Mouse (Mus musculus) bone marrow, adult 2 months (tissue): Measurements from ENCODE around the gene Med29. TPM values are rescaled to one million over a fixed set of nuclear protein-coding genes. Genes with fewer than 3 reads are reported as not detected.

Experiments used
- H3K27ac ChIP-seq: fragments of 200-500 bp; 2 replicates; pipeline ENCODE4 v1.5.1; 2012; ENCODE audit warnings: low read depth, mild to moderate bottlenecking, control low read depth, inconsistent platforms, low read length; ENCODE audit not compliant: control insufficient read depth, poor library complexity, insufficient read depth
- H3K4me1 ChIP-seq: fragments of 200-500 bp; 2 replicates; pipeline ENCODE4 v1.6.1; 2011; ENCODE audit warnings: low read length; ENCODE audit not compliant: control insufficient read depth, insufficient read depth
- H3K4me3 ChIP-seq: fragments of 200-500 bp; replicated peaks from 2 replicates; pipeline ENCODE3; 2011; ENCODE audit warnings: mild to moderate bottlenecking, low read depth, low read length, control low read depth; ENCODE audit not compliant: control insufficient read depth
- CTCF ChIP-seq: fragments of 200-500 bp; IDR thresholded peaks from 2 replicates; pipeline ENCODE4 v1.5.1; 2011; ENCODE audit warnings: low read length, control low read depth; ENCODE audit not compliant: control insufficient read depth, insufficient read depth
- POLR2A ChIP-seq: fragments of 200-500 bp; IDR thresholded peaks from 2 replicates; pipeline ENCODE4 v1.6.1; 2011; ENCODE audit warnings: low read depth, mild to moderate bottlenecking, control low read depth, low read length, borderline replicate concordance; ENCODE audit not compliant: control insufficient read depth
- WGBS: fragments of 180-500 bp; shearing (Covaris S2); methylation state at CpG from one replicate; pipeline ENCODE4 v1.1.7; 2018; 5-methylcytosine and 5-hydroxymethylcytosine counted together
- polyA plus RNA-seq: library from polyadenylated mRNA; stranded (reverse); fragments of >200 nt; gene quantifications from 2 replicates; pipeline ENCODE4 v1.2.4, GENCODE M21; 2011; ENCODE audit warnings: low replicate concordance; ENCODE audit not compliant: missing spikeins, insufficient read depth, insufficient read length

Med29 gene
- polyA plus RNA-seq, 1 experiment = 24.2 TPM

DNA sequence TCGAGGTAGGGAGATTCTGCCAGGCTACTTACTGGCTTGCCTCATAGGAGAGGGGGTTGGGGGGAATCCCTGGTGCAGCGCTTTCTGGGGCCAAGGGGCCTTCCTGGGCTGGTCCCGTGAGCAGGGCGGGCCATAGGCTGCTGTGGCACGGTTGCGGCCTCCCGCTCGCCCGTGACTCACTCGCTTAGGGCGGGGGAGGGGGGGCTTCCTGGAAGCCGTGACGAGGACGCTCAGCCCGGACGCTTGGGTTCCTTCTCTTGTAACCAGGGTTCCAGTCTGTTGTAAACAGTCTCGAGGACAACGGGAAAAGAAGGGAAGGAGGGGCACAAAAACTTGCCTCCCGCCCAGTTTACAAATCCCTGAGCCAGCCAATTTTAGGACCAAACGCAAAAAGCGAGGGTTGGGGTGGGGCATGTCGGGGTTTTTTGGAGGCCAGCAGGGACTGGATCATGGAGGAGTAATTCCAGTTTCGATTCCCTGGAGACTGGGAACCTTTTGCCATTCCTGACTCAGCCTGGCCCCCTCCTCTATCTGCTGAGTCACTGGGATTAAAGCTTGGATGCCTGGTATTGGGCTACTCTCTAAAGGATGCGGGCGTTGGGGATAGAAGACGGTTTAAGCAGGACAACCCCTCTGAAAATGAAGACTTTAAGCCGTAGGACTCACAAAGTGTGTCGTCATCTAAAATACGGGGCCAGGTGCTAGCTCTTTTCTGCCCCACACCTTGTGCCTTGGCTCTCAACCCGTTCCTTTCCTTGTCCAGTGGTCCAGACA, 11.3 kb downstream of the Med29 start:
- TF ChIP-seq CTCF = no peak
- TF ChIP-seq POLR2A = peak; percentile 68; the same call in 1 of the 2 replicates
- Histone ChIP-seq H3K4me3 (peak overlapping the region; percentile 27), H3K4me1 (peaks cover 14% of the 10 kb centered on the region), H3K27ac (peak overlapping the region; percentile 99)
- WGBS = 0% methylated on average over 30 of the region's 30 CpGs

DNA sequence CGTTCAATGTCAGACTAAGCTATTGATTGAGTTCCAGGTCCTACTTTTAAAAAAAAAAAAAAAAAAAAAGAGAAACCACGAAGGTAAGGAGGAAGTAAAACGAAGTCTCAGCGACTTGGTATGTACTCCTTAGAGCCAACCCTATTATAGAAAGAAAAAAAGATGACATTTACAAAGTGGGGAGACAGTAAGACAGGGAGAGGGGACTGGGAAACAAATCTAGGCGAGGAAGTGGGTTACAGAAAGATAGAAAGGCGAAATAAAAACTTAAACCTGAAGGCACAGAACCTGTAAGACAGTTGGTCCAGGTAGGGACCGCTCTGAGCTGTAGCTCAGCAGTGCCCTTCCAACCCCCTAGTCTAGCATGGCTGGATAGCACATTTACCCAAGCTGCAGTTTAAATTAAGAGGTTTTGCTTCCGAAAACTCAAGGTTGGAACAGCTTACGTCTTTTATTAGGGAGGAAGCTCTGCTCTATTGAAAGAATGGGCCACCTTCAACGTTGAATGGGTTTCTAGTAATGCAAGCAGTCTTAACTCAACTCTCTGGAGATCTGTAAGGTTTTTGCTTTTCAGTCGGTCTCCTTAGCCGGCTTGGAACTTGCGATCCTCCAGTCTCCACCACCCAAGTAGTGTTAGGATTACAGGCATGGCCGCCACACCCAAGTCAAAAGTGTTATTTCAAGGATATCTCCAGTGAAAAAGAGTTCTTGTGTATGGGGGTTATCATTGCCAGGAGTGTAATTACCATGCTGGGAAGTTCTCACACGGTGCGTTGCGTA, 12.1 kb downstream of the Med29 start, which contains the start of gene Zfp36:
TSS of gene Zfp36 (minus strand) at position 17 of the 780 bp plus-strand sequence.
- Histone ChIP-seq H3K27ac (peak within 1 kb of the TSS; percentile 99), H3K4me1 (peaks cover 13% of the 10 kb centered on the region), H3K4me3 (peak within 1 kb of the TSS; percentile 89)
- 16% methylated on average over 17 of the region's 17 CpGs for WGBS
- TF ChIP-seq POLR2A (no peak), CTCF (no peak)

DNA sequence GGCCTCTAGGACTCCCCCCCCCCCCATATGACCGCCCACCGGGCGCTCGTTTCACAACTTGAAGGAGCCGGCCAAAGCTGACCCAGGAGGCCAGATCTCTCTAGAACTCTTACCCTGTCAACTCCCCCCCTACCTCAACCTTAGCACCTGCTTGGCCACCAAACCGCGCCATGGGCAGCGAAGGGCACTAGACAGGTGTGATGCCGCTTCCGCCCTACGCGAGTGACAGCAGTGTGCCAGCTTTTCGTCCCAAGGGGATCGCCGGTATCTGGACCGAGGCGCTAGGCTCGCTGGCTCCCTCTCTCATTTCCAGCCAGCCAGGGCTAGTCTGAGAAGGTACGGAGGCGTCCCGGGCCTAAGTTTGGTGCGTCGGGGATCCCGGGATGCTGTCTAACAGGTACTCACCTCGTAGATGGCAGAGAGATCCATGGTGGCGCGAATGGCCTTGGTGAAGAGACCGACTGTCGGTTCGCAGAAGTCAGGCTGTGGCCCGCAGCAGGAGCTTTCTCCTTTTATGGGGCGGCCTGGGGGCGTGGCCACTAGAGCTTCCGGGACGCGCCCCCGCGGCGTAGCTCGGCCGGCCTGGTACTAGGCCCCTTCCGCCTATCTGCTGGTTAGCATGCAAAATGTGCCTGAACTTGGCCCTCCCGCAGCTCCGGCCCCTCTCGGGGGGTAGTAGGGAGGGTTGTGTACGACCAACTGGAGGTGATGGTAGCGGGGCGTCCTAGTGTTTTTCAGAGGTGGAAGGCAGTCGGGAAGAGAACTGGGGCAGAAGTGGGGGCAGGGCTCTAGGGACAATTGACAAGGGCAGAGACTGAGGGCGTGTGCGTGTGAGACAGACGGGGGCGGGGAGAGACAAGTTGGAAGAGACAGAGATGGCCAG, 13.5 kb downstream of the Med29 start:
- under 1% methylated on average over 53 of the region's 53 CpGs for WGBS
- Histone ChIP-seq H3K27ac (peak overlapping the region; percentile 91), H3K4me1 (peaks cover 6% of the 10 kb centered on the region), H3K4me3 (peak overlapping the region; percentile 89)
- TF ChIP-seq POLR2A (peak; percentile 100), CTCF (no peak)

DNA sequence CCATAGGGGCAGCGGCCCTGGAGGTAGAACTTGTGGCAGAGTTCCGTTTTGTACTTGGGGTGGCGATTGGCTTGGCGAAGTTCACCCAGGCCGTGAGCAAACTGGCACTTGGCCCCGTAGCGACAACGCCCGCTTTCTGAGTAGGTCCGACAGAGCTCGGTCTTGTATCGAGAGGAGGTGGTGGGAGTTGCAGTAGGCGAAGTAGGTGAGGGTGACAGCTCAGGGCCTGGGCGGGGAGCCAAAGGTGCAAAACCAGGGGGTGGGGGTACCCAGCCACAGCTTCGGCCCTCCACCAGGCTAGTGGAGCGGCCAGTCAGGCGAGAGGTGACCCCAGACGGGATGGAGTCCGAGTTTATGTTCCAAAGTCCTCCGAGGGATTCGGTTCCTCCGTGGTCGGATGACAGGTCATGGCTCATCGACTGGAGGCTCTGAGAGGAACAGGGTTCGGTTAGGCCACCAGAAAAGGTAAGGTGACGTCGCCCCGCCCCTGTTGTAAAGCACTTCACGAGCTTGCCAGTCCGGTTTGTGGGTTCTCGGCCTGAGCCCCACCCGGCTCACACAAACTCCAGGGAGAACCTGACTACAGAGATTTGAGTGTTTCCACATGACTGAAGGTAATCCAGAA, 14.3 kb downstream of the Med29 start:
- H3K27ac ChIP-seq = peak overlapping the region; percentile 91
- H3K4me1 ChIP-seq = peaks cover 1% of the 10 kb centered on the region; the same call in 1 of the 2 replicates
- peak overlapping the region; percentile 89 for H3K4me3 ChIP-seq
- peak; percentile 28; the same call in 1 of the 2 replicates for TF ChIP-seq POLR2A
- no peak for TF ChIP-seq CTCF
- WGBS = under 1% methylated on average over 32 of the region's 32 CpGs

DNA sequence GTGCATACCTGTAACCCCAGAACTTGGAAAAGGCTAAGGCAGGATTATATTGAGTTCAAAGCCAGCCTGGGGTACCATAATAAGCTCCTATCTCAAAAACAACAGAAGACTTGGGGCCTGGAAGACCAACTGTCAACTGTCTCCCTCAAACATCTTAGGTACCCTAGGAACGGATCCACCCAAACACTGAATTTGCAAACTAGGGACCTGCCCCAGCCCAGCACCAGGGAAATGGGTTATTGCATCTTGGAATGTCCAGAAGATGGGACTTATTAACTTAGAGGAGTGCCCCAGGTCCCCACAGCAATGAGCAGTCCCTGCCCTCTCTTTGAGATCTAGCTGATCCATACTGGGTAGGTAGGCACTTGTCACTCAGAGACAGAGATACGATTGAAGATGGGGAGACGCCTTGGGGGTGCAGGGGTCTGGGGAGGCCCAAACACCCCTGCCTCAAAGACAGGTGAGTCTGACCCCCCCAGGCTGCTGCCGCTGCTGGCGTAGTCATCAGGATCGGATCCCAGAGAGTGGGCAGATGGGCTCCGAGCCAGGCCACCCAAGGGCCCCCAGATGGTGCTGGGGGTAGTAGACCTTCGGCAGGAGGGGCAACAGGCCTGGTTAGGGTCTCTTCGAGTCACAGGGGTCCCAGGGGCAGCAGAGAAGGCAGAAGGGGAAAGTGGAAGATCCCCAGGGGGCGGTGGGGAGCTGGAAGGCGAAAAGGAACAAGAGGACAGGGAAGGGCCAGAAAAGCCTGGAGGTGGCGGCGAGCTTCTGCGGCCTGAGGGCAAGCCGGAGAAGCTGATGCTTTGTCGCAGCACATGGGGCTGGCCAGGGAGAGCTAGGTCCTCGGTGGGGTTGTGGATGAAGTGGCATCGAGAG, 15.1 kb downstream of the Med29 start:
- Histone ChIP-seq H3K4me1 (no peaks in the 10 kb centered on the region; the same call in 1 of the 2 replicates), H3K27ac (peak overlapping the region; percentile 91), H3K4me3 (peak overlapping the region; percentile 89)
- TF ChIP-seq POLR2A (no peak), CTCF (no peak)
- 21% methylated on average over 18 of the region's 18 CpGs for WGBS

DNA sequence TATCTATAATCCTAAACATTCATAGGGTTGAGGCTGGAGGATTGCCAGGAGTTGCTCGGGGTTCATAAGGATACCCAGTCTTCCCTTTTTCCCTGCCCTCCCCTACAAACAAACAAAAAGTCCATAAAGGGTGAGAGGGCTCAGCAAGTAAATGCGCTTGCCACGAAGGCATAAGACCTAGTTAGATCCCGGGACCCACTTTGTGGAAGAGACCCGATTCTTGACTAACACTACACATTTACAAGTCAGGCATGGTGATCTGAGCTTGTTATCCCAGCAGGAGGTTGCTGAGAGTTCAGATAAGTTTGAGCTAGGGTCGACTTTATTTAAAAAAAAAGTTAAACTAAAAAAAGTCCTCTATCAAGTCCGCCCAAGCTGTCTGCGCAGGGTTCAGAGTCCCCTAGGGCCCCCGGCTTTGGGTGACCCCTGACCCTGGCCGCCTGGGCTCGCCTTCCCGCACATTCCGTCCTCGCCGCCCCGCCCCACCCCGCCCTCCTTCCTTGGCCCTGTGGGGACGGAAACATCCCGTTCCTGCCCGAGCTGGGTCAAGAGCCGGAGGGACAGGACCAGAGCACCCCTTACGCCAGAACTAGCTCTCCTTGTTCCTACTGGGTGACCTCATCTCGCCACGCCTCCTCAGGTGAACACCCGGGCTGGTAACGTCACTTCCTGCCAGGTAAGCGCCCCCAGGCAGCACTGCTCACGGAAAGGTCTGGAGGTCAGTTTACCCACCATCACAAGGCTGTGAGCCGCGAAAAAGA, 16.3 kb downstream of the Med29 start:
- Histone ChIP-seq H3K4me3 (peak overlapping the region; percentile 56), H3K4me1 (no peaks in the 10 kb centered on the region; the same call in 1 of the 2 replicates), H3K27ac (peak overlapping the region; percentile 96)
- TF ChIP-seq POLR2A (peak; percentile 71; the same call in 1 of the 2 replicates), CTCF (no peak)
- WGBS = 7% methylated on average over 30 of the region's 30 CpGs
